Mouse (Mus musculus): ENCODE data around the gene Thsd4. TPM values are rescaled to one million over a fixed set of nuclear protein-coding genes. Genes with fewer than 3 reads are reported as not detected.

Thsd4 gene
- polyA plus RNA-seq, 1 experiment from 2014 or later = 19.9 TPM

DNA sequence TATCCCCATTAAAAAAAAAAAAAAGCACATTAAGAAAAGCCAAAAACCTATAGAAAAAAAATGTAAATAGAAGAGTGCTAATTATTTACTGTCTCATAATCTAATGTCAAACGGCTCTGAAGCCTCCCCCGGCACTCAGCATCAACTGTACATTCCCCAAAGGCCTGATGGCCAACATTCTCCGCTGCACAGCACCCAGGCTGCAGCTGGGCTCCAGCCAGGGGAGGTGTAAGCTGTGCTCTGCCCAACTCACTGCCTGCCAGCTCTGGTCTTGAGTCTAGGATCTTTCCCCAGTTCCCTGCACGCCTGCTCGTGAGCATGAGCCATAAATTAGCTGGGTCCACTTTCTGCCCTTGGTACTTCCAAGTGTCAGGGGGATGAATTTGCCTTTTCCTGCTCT, 15.7 kb downstream of the Thsd4 start:
- Histone ChIP-seq H3K9me3 (replicated peaks; ENCODE audit: low read length) (no peaks in the 10 kb centered on the region), H3K4me1 (replicated peaks; ENCODE audit: insufficient read depth, low read length) (peaks cover 14% of the 10 kb centered on the region), H3K4me3 (replicated peaks; ENCODE audit: low read depth, low read length) (no peak overlapping the region), H3K4me2 (ENCODE audit: low read length) (no peak overlapping the region), H3K27ac (no peak overlapping the region), H3K36me3 (ENCODE audit: insufficient read depth, low read length) (no peaks in the 10 kb centered on the region), H3K27me3 (ENCODE audit: insufficient read depth, low read length) (no peaks in the 10 kb centered on the region), H3K9ac (ENCODE audit: low read depth, low read length) (no peak overlapping the region)
- no peak for TF ChIP-seq CTCF (IDR thresholded peaks at IDR 0.05; ENCODE audit: low read depth)
- 43% methylated on average over 5 of the region's 5 CpGs for WGBS
- peak; percentile 14 for DNase-seq (ENCODE audit: low spot score)
- no peak for ATAC-seq (replicated peaks; ENCODE audit: low FRiP score, low read depth)

DNA sequence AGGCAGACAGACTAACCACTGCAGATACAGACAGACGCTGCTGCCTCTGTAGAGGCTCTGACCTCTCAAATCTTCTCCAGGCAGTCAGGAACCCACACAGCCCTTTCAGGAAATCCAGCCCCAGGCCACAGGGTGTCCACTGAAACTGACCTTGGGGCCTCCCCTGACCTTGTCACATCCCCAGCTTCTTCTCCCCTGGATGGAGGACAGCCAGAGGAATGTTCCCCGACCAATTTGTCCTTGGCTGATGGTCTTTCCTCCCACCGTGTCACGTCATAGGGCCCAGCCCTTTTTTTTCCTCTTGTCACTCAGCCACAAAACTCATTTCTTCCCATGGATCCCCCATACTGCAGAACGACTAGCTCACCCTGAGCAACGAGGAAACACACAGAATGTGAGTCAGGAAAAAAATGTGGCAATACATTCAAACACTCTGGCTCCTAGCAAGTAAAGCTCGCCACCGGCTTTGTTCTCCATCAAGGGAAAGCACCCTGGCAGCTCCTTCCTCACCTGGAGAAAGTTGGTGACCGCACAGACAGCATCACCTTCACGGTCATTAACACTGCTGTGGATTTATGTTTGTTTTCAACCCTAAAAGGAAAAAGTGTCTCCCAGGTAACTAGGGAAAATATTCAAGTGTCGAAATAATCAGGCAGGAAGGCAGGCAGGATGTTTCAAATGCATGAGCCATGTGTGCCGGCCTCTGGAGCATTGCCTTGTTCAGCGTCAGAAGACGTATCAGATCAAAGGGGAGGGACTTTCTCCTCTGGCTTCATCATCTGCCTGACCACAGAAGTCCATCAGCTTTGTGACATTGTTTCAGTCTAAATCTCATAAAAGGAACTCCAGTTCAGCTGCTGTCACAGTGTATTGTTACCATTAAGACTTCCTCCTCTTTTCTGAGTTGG, 17.2 kb downstream of the Thsd4 start:
- 42% methylated on average over 14 of the region's 14 CpGs for WGBS
- no peak for TF ChIP-seq CTCF (IDR thresholded peaks at IDR 0.05; ENCODE audit: low read depth)
- no peak for ATAC-seq (replicated peaks; ENCODE audit: low FRiP score, low read depth)
- Histone ChIP-seq H3K36me3 (ENCODE audit: insufficient read depth, low read length) (no peaks in the 10 kb centered on the region), H3K27me3 (ENCODE audit: insufficient read depth, low read length) (no peaks in the 10 kb centered on the region), H3K4me1 (replicated peaks; ENCODE audit: insufficient read depth, low read length) (peaks cover 14% of the 10 kb centered on the region), H3K9ac (ENCODE audit: low read depth, low read length) (no peak overlapping the region), H3K4me2 (ENCODE audit: low read length) (no peak overlapping the region), H3K27ac (no peak overlapping the region), H3K4me3 (replicated peaks; ENCODE audit: low read depth, low read length) (no peak overlapping the region), H3K9me3 (replicated peaks; ENCODE audit: low read length) (no peaks in the 10 kb centered on the region)
- DNase-seq (ENCODE audit: low spot score) = peak; percentile 53

DNA sequence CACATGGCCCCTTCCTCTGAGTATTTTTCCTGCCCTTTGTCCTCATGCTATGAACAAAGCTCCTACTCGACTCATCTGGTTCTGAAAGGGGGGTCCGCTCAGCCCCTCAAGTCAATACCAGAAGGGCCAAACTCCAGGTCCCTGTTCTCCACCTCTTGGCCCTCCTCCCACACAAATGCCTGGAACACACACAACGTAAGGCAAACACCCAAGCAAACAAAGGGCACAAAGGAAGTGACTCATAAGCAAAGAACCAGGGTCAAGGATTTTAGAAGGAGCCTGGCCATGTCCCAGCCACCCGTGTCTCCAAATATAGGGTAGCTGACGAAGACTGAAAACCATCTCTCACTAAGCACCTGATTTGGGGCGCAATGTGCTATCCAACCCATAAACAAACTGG, 19.6 kb downstream of the Thsd4 start:
- TF ChIP-seq CTCF (IDR thresholded peaks at IDR 0.05; ENCODE audit: low read depth) = no peak
- H3K27me3 ChIP-seq (ENCODE audit: insufficient read depth, low read length) = no peaks in the 10 kb centered on the region
- DNase-seq (ENCODE audit: low spot score) (no peak), ATAC-seq (replicated peaks; ENCODE audit: low FRiP score, low read depth) (no peak)
- WGBS = 68% methylated on average over 6 of the region's 6 CpGs
- no peak overlapping the region for H3K9ac ChIP-seq (ENCODE audit: low read depth, low read length)
- no peak overlapping the region for H3K27ac ChIP-seq
- no peak overlapping the region for H3K4me2 ChIP-seq (ENCODE audit: low read length)
- no peak overlapping the region for H3K4me3 ChIP-seq (replicated peaks; ENCODE audit: low read depth, low read length)
- H3K9me3 ChIP-seq (replicated peaks; ENCODE audit: low read length) = no peaks in the 10 kb centered on the region
- H3K4me1 ChIP-seq (replicated peaks; ENCODE audit: insufficient read depth, low read length) = peaks cover 14% of the 10 kb centered on the region
- no peaks in the 10 kb centered on the region for H3K36me3 ChIP-seq (ENCODE audit: insufficient read depth, low read length)

DNA sequence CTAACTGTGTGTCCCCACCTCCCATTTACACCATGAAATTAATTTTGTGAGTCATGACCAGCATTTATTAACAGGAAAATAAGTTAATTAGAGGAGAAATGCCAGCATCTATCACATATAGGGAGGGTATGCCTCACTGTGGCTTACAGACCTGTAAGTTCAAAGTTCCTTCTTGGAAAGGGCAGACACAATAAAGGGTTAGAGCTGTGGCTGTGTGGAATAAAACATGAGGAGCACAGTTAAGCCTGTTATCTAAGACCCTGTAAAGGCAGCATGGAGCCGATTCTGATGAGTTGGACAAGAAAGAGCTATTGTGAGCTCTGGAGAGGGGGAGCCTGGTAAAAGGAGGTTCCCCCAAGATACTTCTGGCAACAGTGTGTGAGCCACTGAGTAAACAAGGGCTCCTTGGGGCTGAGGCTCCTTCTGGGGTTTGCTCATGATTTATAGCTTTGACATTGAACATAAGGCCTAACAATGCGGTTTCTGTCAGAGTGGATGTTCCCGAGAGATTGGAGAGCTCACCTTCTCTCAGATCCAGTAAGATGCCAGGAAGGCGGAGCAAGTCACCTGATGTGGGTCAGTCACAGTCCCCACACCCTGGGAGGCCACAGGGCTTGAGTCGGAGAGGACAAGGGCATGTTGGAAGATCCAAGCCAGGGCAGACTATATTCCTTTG, 20.2 kb downstream of the Thsd4 start:
- H3K36me3 ChIP-seq (ENCODE audit: insufficient read depth, low read length) = no peaks in the 10 kb centered on the region
- H3K27me3 ChIP-seq (ENCODE audit: insufficient read depth, low read length) = no peaks in the 10 kb centered on the region
- no peak overlapping the region for H3K4me3 ChIP-seq (replicated peaks; ENCODE audit: low read depth, low read length)
- H3K4me2 ChIP-seq (ENCODE audit: low read length) = no peak overlapping the region
- H3K9ac ChIP-seq (ENCODE audit: low read depth, low read length) = no peak overlapping the region
- ATAC-seq (replicated peaks; ENCODE audit: low FRiP score, low read depth) = no peak
- no peak for TF ChIP-seq CTCF (IDR thresholded peaks at IDR 0.05; ENCODE audit: low read depth)
- no peak overlapping the region for H3K27ac ChIP-seq
- WGBS = 61% methylated on average over 5 of the region's 5 CpGs
- H3K9me3 ChIP-seq (replicated peaks; ENCODE audit: low read length) = no peaks in the 10 kb centered on the region
- H3K4me1 ChIP-seq (replicated peaks; ENCODE audit: insufficient read depth, low read length) = peaks cover 14% of the 10 kb centered on the region
- DNase-seq (ENCODE audit: low spot score) = no peak

- peak; percentile 69 for DNase-seq (ENCODE audit: low spot score)
- WGBS = 32% methylated on average over 16 of the region's 16 CpGs
- H3K4me1 ChIP-seq (replicated peaks; ENCODE audit: insufficient read depth, low read length) = peaks cover 4% of the 10 kb centered on the region; the same call in 1 of the 2 replicates
- ATAC-seq (replicated peaks; ENCODE audit: low FRiP score, low read depth) = no peak
- no peak overlapping the region for H3K4me3 ChIP-seq (replicated peaks; ENCODE audit: low read depth, low read length)
- H3K9me3 ChIP-seq (replicated peaks; ENCODE audit: low read length) = no peaks in the 10 kb centered on the region
- no peak for TF ChIP-seq CTCF (IDR thresholded peaks at IDR 0.05; ENCODE audit: low read depth)
- no peak overlapping the region for H3K9ac ChIP-seq (ENCODE audit: low read depth, low read length)
- H3K27me3 ChIP-seq (ENCODE audit: insufficient read depth, low read length) = no peaks in the 10 kb centered on the region
- no peak overlapping the region for H3K27ac ChIP-seq
- peak overlapping the region; percentile 13; the same call in 1 of the 2 replicates for H3K4me2 ChIP-seq (ENCODE audit: low read length)
- no peaks in the 10 kb centered on the region for H3K36me3 ChIP-seq (ENCODE audit: insufficient read depth, low read length)
Measured at GRCm38 (mm10) chr9:60492275-60492974, 29.4 kb downstream of the Thsd4 start.

GRCm38 (mm10) chr9:60491489-60492100, 30.3 kb downstream of the Thsd4 start:
- ATAC-seq (replicated peaks; ENCODE audit: low FRiP score, low read depth) (no peak), DNase-seq (ENCODE audit: low spot score) (no peak)
- H3K4me2 ChIP-seq (ENCODE audit: low read length) = no peak overlapping the region
- H3K27ac ChIP-seq = no peak overlapping the region
- no peak overlapping the region for H3K9ac ChIP-seq (ENCODE audit: low read depth, low read length)
- H3K36me3 ChIP-seq (ENCODE audit: insufficient read depth, low read length) = no peaks in the 10 kb centered on the region
- H3K4me3 ChIP-seq (replicated peaks; ENCODE audit: low read depth, low read length) = no peak overlapping the region
- 54% methylated on average over 16 of the region's 16 CpGs for WGBS
- H3K4me1 ChIP-seq (replicated peaks; ENCODE audit: insufficient read depth, low read length) = peaks cover 4% of the 10 kb centered on the region; the same call in 1 of the 2 replicates
- no peaks in the 10 kb centered on the region for H3K27me3 ChIP-seq (ENCODE audit: insufficient read depth, low read length)
- no peaks in the 10 kb centered on the region for H3K9me3 ChIP-seq (replicated peaks; ENCODE audit: low read length)
- no peak for TF ChIP-seq CTCF (IDR thresholded peaks at IDR 0.05; ENCODE audit: low read depth)

All from kidney, postnatal 0 days (tissue).